Mouse (Mus musculus) MEL (cell line): ENCODE results near the gene Eml2.

Experiments
- CTCF ChIP-seq, 3 experiments: IDR thresholded peaks in 2 of 3; conservative IDR thresholded peaks in 1 of 3; 2 replicates each; pipeline ENCODE4 v1.5.1; 2011 to 2012; ENCODE audit warnings: low read length in 3 of 3, low read depth in 2 of 3, mild to moderate bottlenecking in 2 of 3, improper control_type of control experiment in 1 of 3, inconsistent platforms in 1 of 3, mixed read lengths in 1 of 3, moderate library complexity in 1 of 3; ENCODE audit not compliant: control insufficient read depth in 1 of 3, insufficient read depth in 1 of 3, poor library complexity in 1 of 3, severe bottlenecking in 1 of 3
- ETS1 ChIP-seq: IDR thresholded peaks from 2 replicates; pipeline ENCODE4 v1.6.1; 2012; ENCODE audit warnings: low read depth, mild to moderate bottlenecking, inconsistent platforms, low read length, improper control_type of control experiment, moderate library complexity
- GATA1 ChIP-seq: IDR thresholded peaks from 2 replicates; pipeline ENCODE4 v1.6.1; 2011; ENCODE audit warnings: low read depth, low read length, improper control_type of control experiment
- HCFC1 ChIP-seq: IDR thresholded peaks from 2 replicates; pipeline ENCODE4 v1.6.1; 2012; ENCODE audit warnings: low read depth, mild to moderate bottlenecking, inconsistent platforms, low read length, improper control_type of control experiment, moderate library complexity

- no peak for TF ChIP-seq GATA1
- TF ChIP-seq HCFC1: no peak
- peak in 2 of 3 experiments; percentile 11 to 23; a peak in 2 of 6 replicates for TF ChIP-seq CTCF (IDR thresholded peaks at IDR 0.05 in 2 of 3, conservative IDR thresholded peaks at IDR 0.05 in 1 of 3; ENCODE audit: control insufficient read depth in 1 of 3, insufficient read depth in 1 of 3, low read depth in 2 of 3, low read length in 3 of 3, poor library complexity in 1 of 3, severe bottlenecking in 1 of 3)
- TF ChIP-seq ETS1: no peak
Observed at GRCm38 (mm10) chr7:19130657-19131056, 45.6 kb upstream of the Eml2 start.
